Mouse (Mus musculus) embryonic fibroblast, embryonic 13.5 days (primary cell): ENCODE results near the gene Asic4. TPM values are rescaled to one million over a fixed set of nuclear protein-coding genes. Genes with fewer than 3 reads are reported as not detected.

Experiments used
- H3K27ac ChIP-seq: 2 replicates; pipeline ENCODE4 v1.5.1; 2012; ENCODE audit warnings: low read length, control low read depth, inconsistent platforms; ENCODE audit not compliant: insufficient read depth
- H3K4me1 ChIP-seq: 2 replicates; pipeline ENCODE4 v1.6.1; 2011; ENCODE audit warnings: low read length; ENCODE audit not compliant: control insufficient read depth, insufficient read depth
- H3K4me3 ChIP-seq: 2 replicates; pipeline ENCODE4 v1.5.1; 2011; ENCODE audit warnings: mild to moderate bottlenecking, control low read depth, low read length; ENCODE audit not compliant: insufficient read depth
- CTCF ChIP-seq: IDR thresholded peaks from 2 replicates; pipeline ENCODE4 v1.5.1; 2011; ENCODE audit warnings: mild to moderate bottlenecking, control low read depth, low read length, moderate library complexity, borderline replicate concordance; ENCODE audit not compliant: insufficient read depth
- POLR2A ChIP-seq: IDR thresholded peaks from 2 replicates; pipeline ENCODE4 v1.6.1; 2011; ENCODE audit warnings: low read depth, mild to moderate bottlenecking, control low read depth, low read length, moderate library complexity
- polyA plus RNA-seq: library from polyadenylated mRNA; stranded (reverse); fragments of >200 nt; gene quantifications from 2 replicates; pipeline ENCODE4 v1.2.4, GENCODE M21; 2011; ENCODE audit warnings: low read depth; ENCODE audit not compliant: missing spikeins, insufficient read length

Gene Asic4
- polyA plus RNA-seq: not detected in 2 replicates

DNA sequence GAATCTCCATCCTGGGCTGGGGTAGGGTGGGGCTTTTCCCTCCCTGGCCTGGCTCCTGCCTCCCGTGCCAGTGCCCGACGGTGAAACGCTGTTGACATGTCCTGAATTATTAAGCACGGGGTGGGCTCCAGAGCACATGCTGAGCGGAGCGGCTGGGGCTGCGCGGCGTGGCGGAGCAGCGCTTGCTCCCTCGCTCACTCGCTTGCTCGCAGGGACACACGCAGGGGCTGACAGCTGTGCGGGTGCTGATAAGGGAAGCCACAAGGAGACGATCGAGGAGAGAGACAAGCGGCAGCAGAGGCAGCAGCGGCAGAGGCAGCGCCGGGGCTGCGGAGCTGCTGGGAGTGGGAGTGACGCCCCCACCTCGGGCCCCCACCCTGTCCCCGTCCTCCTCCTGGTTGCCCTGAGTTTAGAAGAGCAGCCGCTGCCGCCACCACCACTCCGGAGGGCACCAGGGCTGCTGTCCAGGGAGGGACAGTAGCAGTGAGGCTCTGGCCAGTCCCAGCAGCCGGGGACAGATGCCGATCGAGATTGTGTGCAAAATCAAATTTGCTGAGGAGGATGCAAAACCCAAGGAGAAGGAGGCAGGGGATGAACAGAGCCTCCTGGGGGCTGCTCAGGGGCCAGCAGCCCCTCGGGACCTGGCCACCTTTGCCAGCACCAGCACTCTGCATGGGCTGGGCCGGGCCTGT is at the start of gene Asic4:
Gene Asic4, plus strand, starts transcription at position 123 of the 692 bp plus-strand sequence.
- TF ChIP-seq CTCF: no peak
- no peak for TF ChIP-seq POLR2A
- Histone ChIP-seq H3K27ac (no peak within 1 kb of the TSS), H3K4me3 (no peak within 1 kb of the TSS), H3K4me1 (0 out of 2 replicates have a peak, but pooled peaks cover 2% of the 10 kb centered on the region)

- Histone ChIP-seq H3K4me3 (peak overlapping the region; percentile 8; the same call in 1 of the 2 replicates), H3K27ac (peak overlapping the region; percentile 67), H3K4me1 (peaks cover 5% of the 10 kb centered on the region; the same call in 1 of the 2 replicates)
- TF ChIP-seq CTCF (no peak), POLR2A (no peak)
Measured at GRCm38 (mm10) chr1:75400493-75401115, 49.6 kb upstream of the Asic4 start.

- H3K4me3 ChIP-seq: no peak overlapping the region
- TF ChIP-seq CTCF: no peak
- no peak for TF ChIP-seq POLR2A
- peaks cover 2% of the 10 kb centered on the region; the same call in 1 of the 2 replicates for H3K4me1 ChIP-seq
- H3K27ac ChIP-seq: no peak overlapping the region
Measured at GRCm38 (mm10) chr1:75405547-75405946, 44.7 kb upstream of the Asic4 start.

GRCm38 (mm10) chr1:75406173-75406572 is 44.1 kb upstream of the Asic4 start:
- Histone ChIP-seq H3K27ac (no peak overlapping the region), H3K4me3 (no peak overlapping the region), H3K4me1 (no peaks in the 10 kb centered on the region)
- TF ChIP-seq POLR2A (no peak), CTCF (no peak)

GRCm38 (mm10) chr1:75407056-75407455 is 43.2 kb upstream of the Asic4 start:
- TF ChIP-seq CTCF (no peak), POLR2A (no peak)
- Histone ChIP-seq H3K4me3 (no peak overlapping the region), H3K4me1 (no peaks in the 10 kb centered on the region), H3K27ac (no peak overlapping the region)

- no peak overlapping the region for H3K4me3 ChIP-seq
- no peak overlapping the region for H3K27ac ChIP-seq
- TF ChIP-seq POLR2A (no peak), CTCF (no peak)
- H3K4me1 ChIP-seq: no peaks in the 10 kb centered on the region
Measured at GRCm38 (mm10) chr1:75408210-75408609, 42.0 kb upstream of the Asic4 start.

- Histone ChIP-seq H3K27ac (no peak overlapping the region), H3K4me3 (no peak overlapping the region), H3K4me1 (no peaks in the 10 kb centered on the region)
- TF ChIP-seq POLR2A (no peak), CTCF (no peak)
Measured at GRCm38 (mm10) chr1:75409950-75410349, 40.3 kb upstream of the Asic4 start.

- TF ChIP-seq POLR2A: no peak
- no peak for TF ChIP-seq CTCF
- H3K4me3 ChIP-seq: no peak overlapping the region
- no peaks in the 10 kb centered on the region for H3K4me1 ChIP-seq
- no peak overlapping the region for H3K27ac ChIP-seq
Measured at GRCm38 (mm10) chr1:75412196-75412595, 38.0 kb upstream of the Asic4 start.

GRCm38 (mm10) chr1:75413749-75414148 is 36.5 kb upstream of the Asic4 start:
- Histone ChIP-seq H3K27ac (no peak overlapping the region), H3K4me3 (no peak overlapping the region), H3K4me1 (no peaks in the 10 kb centered on the region)
- no peak for TF ChIP-seq POLR2A
- peak; percentile 26; the same call in 1 of the 2 replicates for TF ChIP-seq CTCF

GRCm38 (mm10) chr1:75421794-75422193 is 28.4 kb upstream of the Asic4 start:
- TF ChIP-seq CTCF (no peak), POLR2A (no peak)
- Histone ChIP-seq H3K4me3 (no peak overlapping the region), H3K4me1 (no peaks in the 10 kb centered on the region), H3K27ac (no peak overlapping the region)
